Mouse (Mus musculus) urinary bladder, postnatal 25 days (tissue): Measurements from ENCODE around the gene 5330417C22Rik.
"Not testable (repeated sequence)": the region's sequence is repeated elsewhere in the genome, so short reads cannot be mapped to it uniquely, and the experiment has no call there.

Experiments
- DNase-seq: peaks from one replicate; pipeline ENCODE4 v3.0.0; 2022; ENCODE audit warnings: low spot score

The 5330417C22Rik gene

DNA sequence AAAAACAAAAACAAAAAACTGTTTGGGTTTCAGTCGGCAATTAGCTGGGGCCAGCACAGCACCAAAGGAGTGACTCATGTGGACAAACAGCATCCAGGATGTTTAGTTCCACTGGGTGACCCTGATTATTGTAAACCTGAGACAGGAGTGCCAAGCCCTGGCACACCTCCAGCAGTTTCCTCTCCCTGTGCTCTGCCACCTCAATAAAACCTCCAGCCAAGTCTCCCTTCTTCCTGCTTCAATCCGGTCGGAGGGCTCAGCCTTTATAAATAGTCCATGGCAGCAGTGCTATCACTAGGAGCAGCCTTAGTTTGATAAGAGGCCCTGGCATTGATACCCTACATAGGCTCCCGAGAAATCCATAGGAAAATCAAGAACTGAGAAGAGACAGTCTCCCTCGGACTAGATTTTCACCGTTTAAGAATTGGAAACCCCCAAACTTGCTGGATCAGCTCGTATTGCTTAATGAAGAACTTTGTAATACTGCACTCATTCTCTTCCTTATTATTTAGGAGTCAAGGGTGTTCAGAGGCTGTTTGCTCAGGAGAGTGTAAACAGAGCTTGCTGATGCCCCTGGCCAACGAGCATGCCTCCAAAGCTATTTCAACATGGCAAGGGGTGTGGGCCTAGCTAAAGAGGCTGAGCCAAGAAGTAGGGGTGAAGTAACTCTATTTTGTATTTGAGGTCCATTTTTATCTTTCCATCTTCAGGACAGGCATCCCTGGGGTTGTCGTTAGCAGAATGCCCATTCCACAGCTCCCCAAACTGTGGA is 3.0 kb downstream of the 5330417C22Rik start:
- peak; percentile 52 for DNase-seq

DNA sequence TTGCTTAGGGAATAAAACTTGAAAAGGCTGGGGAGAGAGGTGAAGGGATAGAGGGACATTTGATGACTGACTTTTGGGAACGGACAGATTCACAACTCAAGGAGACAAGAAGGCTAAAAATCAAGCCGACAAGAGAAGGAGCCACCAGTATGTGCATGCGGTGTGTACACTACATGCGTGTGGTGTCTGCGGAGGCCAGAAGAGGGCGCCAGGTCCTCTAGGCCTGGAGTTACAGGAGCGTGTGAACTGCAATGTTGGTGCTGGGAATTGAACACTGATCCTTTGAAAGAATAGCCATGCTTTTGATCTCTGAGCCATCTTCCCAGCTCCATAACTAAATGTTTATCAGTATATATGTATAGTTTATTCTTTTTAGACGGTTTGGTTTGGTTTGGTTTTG is 7.8 kb downstream of the 5330417C22Rik start:
- DNase-seq: no peak

DNA sequence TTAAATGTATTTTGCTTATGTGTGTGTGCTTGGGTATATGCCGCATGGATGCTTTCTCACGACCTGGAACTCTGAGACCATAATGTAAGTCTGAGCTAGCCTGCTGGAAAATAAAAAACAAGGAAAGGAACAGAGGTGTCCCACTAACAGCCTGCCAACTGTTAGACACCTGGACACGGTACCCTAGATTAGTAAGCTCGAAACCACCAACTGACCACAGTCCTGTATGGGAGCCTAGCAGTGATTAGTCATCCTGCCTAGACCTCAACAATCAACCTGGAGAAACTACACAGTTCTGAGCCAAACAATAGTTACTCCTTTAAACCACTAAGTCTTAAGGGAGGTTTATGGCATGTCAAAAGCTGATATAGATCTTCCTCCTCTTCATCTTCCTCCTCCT is 12.9 kb downstream of the 5330417C22Rik start:
- no peak for DNase-seq

DNA sequence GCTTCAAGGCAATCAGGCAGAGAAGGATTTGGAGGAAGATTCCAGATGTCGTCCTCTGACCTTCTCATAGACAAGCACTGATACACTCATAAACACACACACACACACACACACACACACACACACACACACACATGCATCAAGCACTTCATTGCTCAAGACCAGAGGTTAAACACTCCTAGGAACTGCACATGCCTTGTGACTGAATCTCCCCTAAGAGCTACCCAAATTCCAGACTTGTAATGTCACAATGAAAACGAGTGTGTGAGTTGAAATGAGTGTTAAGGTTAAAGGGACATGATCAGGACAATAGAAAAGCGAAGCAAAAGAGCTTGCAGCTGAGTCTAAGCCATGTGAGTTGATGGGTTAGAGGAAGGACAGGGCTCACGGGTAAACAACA is 18.1 kb downstream of the 5330417C22Rik start:
- no peak for DNase-seq

DNA sequence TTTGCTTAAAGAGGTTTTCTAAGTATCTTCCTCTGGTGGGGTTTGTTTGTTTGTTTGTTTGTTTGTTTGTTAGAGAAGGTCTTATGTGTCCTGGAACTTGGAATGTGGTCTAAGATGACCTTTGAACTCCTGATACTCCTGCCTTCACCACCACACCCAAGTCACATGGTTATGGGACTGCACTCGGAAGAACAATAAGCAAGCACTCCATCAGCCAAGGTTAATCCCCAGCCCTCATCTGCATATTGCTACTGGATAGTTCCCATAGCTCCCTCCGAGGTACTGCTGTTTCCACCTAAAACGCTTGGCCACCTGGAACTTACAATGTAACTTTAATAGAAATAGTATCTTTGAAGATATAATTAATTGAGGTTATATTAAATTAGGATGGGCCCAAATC is 22.9 kb downstream of the 5330417C22Rik start:
- DNase-seq: no peak

DNA sequence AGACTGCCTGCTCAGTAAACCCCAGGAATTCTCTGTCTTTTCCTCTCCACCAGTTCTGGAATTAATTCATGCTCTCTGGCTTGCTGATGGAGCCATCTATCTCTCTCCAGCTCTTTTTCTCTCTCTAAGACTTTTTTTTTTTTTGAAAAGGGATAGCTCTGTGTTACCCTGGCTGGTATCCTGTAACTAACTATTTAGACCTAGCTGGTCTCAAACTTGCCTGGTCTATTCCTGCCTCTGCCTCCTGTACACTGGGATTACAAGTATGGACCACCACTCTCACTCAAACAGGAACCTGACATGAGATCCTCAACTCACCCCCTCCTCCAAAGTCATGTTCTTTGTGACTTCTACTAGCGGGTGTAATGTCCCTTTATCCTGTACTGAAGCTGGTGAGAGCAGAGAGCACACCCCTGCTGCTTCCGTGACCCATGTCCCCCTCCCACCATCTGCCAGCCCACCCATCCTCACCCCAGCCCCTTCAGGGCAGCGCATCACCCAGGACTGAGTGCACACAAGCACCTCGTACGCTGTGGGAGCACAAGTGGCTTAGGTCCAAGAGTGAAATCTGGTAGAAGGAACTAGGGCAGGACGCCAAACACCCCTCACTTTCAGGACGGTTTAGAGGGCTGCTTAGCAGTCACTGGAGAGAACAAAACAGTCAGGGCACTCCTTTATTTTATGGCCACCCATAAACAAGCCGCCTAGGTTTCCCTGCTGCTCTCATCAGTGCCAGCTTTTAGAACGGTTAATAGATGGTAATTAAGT is 25.4 kb downstream of the 5330417C22Rik start:
- no peak for DNase-seq

DNA sequence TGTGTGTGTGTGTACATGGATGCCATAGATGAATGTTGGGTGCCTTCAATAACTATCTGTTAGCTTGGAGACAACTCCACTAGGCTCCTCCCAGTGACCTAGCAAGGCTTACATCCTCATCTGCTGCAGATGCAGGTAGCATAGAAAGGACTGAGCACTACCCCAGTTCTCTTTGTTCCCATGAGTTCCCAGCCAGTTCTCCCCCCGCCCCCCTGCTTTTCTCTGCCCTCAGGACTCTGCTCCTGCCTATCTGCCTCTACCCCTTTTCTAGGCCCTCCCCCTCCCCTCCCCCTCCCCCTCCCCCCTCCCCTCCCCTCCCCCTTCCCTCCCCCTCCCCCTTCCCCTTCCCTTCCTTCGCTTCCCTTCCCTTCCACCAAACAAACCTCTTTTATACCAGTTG is 26.2 kb downstream of the 5330417C22Rik start:
- no peak for DNase-seq

DNA sequence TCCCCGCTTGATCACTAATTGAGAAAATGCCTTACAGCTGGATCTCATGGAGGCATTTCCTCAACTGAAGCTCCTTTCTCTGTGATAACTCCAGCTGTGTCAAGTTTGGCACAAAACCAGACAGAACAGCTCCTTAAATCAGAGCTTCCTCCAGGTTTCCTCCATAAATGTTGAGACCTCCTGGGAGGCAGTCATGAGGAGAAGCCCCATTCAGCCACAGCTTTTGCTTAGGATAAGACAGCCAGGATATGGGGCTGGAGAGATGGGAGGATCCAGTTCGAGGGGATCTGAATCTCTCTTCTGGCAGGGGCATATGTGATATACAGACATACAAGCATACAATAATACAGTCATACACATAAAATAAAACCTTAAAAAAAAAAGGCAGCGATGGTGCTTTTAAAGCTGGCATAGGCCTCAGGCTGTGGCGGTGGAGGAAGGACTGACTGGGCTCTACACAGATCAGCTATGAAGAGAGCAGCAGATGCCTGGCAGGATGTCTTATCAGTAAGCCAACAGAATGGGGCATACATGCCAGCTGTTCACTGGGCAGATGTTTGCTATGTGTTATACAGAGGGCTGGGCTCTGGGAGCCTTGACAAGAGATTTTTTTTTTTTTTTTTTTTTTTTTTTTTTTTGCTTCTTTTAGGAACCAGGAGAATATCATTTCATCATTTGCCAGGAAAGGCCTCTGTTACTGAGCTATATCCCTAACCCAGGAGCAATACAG is 27.4 kb downstream of the 5330417C22Rik start:
- no peak for DNase-seq

DNA sequence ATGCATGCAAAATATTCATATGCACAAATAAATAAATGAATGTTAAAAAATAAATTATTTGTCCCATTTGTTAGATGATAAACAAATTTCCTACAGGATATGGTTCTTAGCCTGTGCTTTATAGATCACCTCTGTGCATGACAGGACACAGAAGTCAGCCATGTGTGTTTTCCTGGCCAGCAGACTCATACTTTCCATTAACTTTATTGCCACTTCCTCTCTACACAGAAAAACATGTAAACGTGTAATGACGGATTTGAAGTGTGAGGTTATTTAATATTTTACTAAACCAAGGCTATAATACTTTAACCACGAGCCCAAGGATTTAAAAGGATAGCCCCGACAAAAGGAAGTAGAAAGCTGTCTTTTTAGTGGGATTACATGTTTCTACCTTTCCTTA is 32.4 kb downstream of the 5330417C22Rik start:
- DNase-seq: no peak

DNA sequence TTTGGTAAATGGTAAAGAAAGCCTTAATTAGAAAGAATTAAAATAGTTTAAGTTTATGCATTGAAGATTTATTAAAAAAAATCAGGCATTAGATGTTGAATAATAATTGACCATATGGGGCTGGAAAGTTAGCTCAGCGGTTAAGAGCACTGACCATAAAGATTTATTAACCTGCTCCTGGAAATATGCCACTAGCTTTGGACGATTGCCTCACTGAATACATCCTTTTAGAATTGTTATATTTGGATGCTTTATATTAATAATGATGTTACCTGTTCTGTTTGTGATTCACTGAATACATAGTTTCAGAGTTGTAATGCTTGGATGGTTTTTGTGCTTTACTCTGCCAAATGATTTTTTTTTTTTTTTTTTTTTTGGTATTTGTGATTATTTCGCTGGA is 34.9 kb downstream of the 5330417C22Rik start:
- DNase-seq: not testable (repeated sequence)

DNA sequence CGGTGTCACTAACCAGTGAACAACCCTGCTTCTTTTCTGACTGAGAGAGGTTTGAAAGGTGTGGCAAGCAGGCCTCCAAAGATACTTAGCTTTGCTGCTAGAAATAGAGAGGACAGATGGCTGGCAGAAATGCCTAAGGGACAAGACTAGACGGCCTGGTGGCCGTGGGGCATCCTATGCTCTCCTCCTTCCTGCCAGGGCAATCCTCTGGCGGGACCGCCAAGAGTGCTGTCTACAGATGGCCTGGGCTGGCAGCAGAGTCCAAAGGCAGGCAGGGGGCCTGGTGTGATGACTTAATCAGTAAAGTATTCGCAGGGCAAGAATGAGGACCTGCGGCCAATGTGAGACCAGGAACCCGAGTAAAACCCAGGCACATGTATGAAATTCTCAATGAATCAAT is 36.5 kb downstream of the 5330417C22Rik start:
- DNase-seq: no peak

DNA sequence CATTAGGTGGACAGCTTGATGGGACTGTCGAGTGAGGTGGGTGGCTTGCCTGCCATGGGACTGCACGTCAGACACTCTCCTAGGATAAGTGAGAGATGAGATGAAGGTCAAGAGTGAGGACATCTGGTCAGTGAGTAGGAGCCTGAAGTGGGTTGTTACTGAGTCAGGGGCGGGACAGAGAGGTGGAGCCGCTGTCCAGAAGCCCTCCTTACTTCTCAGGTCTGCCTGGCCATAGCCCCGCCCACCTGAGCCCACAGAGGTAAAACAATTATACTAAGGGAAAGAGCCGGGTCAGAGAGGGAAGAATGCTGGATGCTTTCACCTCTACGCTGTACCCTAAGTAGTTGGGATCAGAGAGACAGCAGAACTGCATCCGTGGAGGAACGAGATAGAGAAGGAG is 38.7 kb downstream of the 5330417C22Rik start:
- DNase-seq: no peak

DNA sequence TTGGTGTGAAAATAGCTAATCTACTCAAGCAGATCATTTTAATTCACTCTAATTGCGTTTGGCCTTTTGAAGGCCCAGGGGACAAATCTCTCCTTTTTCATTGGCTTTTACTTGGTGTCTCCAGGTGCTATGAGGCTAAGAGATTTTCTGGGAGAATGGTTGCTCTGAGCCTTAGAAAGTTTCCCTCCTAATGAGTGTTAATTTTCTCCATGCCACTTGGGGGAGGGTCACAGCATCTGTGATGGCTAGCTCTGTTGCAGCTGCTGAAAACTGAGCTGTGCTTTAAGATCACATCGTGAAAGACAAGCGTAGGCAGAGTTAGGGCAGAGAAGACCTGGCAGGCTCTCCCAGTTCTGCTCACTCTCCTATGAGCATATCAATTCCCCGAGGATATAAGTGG is 40.9 kb downstream of the 5330417C22Rik start:
- DNase-seq: no peak

DNA sequence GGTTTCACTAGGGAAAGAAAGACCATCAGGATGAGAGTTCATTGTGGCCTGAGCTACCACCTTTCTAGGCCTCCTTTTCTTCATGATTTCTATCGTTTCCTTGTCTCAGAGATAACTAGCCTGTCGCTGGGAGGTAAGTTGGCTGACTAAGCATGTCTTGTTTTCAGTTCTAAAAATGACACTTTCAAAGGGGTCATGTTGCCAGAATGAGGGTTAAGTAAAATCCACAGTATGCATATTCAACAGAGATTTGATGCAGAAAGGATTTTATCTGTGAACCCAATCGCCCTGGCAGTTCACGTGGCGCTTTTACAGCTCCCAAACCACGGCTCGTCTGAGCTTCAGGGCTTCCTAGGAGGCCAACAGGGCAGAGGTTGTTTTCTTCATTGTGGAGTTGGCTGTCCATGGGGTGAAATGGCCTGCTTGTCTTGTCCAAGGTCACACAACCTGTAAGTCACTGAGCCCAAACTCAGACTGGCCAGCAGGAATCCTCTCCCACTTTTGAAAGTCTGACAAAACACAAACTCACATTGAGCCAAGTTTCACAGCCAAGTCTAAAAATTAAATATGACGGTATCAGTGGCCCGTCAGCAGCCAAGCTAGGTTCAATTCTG is 41.4 kb downstream of the 5330417C22Rik start:
- DNase-seq: no peak

DNA sequence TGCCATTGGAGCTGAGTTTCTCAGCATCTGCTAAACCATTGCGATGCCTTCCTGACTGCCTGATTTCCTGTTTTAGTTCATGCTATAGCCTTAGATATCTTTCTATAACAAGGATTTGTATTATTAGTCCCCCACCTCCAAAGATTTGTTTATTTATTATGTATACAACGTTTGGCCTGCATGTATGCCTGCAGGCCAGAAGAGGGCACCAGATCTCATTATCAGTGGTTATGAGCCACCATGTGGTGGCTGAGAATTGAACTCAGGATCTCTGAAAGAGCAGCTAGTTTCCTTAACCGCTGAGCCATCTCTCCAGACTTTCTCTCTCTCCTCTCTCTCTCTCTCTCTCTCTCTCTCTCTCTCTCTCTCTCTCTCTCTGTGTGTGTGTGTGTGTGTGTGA is 46.4 kb downstream of the 5330417C22Rik start:
- no peak for DNase-seq

DNA sequence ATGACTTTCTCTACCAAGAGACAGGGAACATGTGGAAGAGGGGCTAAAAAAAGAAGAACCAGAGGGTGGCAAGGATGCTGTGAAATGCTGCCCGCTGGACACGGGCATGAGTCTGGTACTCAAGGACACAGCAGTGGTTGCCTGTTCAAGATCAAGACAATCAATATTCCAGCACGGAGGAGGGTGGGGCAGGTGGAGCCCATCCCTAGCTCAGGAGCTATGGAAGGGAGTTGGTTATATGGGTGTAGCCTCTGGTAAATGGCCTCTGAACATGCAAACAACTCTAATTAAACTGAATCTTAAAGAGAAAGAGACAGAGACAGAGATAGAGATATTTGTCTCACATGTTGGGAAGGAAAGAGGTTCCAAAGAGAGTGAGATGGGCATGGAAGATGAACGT is 51.6 kb downstream of the 5330417C22Rik start:
- no peak for DNase-seq

DNA sequence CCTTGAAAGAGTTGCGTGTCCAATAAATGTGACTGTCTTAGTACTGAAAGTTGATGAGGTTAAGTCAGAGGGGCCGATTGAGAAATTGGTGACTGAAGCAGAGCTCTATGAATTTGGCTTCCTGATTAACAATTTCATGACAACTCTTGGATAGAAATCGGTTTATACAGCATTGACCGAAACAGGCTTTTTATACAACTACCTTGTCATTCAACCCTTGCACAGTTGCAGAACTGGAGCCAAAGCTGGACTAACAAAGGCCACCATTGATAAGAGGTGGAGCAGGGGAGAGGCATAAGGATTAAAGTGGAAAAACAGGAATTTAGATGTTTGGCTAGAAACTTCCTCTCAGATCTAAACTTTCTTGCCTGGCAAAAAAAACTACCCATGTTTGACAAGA is 57.5 kb downstream of the 5330417C22Rik start:
- no peak for DNase-seq

DNA sequence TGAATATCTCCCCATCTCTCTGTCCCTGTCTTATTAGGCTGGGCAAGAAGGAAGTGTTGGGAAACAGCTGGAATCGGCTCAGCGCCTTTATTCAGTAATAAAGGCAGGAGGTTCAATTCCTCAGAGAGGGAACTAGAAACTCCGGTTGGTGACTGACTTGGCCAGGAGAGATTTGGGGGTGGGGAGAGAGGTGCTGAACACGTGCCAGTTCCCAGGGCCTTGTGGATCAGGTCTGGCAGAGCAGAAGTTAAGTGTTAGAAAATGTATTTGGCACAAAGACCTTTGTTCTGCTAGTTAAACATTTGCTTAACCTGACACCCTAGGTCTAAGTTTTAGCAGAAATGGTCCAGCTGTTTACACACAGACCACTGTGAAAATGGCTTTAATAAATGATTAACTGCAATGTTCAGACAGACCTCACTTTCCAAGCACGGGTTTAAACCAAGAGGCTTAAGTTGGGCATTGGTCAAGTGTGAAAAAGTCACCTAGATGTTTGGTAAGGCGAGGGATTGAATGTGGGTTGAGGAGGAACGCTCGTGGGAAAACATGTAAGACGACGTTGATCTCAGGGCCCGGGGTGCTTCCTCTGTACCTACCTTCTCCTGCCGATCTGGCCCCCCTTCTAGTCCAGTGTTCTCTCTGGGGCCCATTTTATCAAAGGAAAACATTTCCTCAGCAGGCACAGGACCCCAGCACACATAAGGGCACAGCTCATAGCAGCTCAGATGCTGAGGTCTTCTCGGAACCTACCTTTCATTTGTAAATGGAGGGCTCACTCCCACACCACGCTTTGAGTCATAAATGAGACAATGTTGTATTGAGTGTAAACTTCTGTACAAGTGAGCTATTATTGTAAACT is 59.3 kb downstream of the 5330417C22Rik start:
- peak; percentile 29 for DNase-seq

DNA sequence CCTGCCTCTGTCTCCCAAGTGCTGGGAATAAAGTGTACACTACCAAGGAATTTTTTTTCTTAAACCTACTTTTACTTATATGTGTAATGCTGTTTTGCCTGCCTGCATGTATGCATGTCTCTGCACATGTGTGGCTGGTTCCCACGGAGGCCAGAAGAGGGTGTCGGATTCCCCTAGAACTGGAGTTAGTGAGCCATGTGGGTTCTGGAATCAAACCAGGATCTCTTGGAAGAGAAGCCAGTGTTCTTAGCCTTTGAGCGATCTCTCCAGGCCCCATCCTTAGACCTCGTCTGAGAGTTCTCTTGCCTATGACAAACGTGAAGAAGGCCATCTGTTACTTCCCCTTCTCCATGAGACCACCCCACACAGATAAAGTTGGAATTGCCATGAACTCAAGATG is 60.8 kb downstream of the 5330417C22Rik start:
- DNase-seq: no peak

DNA sequence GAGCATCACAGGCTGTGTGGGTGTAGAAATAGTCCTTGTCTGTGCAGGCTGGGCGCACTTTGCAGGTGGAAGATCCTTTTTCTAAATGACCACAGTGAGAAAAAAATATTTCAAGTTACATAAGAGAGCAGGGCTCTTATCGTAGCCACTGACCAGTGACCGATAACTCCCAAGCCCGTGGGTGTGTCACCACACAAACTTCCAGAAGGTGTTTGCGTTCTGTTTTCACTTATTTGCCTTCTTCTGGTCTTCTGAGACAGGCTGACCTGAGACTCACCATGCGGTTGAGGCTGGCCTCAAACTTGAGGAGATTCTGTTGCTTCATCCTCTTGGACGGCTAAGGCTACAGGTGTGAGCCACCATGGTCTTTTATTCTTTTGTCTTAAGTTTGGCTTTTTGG is 61.4 kb downstream of the 5330417C22Rik start:
- DNase-seq: no peak

DNA sequence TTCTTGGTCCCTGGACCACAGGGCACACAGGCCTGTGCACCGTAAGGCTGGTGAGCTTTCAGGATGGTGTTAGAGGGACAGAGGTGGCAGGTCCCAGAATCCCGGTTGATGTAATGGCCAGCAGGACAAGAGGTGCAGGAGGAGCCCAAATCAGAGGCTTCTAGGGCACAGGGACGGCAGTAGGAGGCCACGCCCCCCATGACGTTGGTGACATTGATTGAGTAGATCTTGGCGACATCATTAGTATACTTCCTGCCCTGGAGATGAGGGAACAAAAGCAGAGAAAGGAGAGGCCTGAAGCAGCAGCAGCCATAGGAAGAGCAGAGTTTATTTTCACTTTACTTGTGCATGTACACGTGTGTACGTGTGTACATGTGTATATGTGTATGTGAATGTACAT is 68.6 kb downstream of the 5330417C22Rik start:
- DNase-seq: no peak

DNA sequence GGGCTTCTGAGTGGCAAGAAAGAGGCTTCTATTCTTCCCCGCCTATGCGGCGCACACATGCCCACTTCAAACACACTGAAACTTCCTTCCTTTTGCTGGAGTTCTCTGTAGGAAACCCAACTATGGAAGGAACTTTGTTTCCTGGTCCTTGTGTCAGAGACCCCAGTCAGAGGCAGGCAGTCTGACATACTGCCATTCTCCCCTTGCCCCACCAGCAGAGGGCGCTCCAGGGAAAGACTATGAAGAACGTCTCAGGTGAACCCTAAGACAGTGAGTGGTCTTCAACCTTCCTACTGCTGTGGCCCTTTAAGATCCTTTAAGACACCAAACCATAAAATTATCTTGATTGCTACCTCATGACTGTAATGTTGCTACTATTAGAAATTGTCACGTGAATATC is 69.9 kb downstream of the 5330417C22Rik start:
- peak; percentile 68 for DNase-seq
